Mouse (Mus musculus) regulatory T cell (primary cell): ENCODE results near the gene Palm2.
"Not testable (repeated sequence)": the region's sequence is repeated elsewhere in the genome, so short reads cannot be mapped to it uniquely, and the experiment has no call there.

Experiments used
- in situ Hi-C: fragments of 300-600 bp; cut with MboI, MseI; formaldehyde crosslinking; loops from one replicate; pipeline ENCODE4 v1.15.1; 2025; ENCODE audit warnings: high pct_unique_total_duplicates

Palm2 gene

GRCm38 (mm10) chr4:57433941-57434704, at the start of gene Palm2:
Palm2 (plus strand) TSS chr4:57434247.
- in situ Hi-C loops, result no loop called here

GRCm38 (mm10) chr4:57384355-57384754, 49.7 kb upstream of the Palm2 start:
- in situ Hi-C loops, result no loop called here

GRCm38 (mm10) chr4:57391103-57391502, 42.9 kb upstream of the Palm2 start:
- in situ Hi-C loops, result no loop called here

- in situ Hi-C loops, result no loop called here
Observed at GRCm38 (mm10) chr4:57396414-57396813, 37.6 kb upstream of the Palm2 start.

GRCm38 (mm10) chr4:57412385-57412784, 21.7 kb upstream of the Palm2 start:
- in situ Hi-C loops, result not testable (repeated sequence)

- in situ Hi-C loops, result no loop called here
Observed at GRCm38 (mm10) chr4:57413016-57413415, 21.0 kb upstream of the Palm2 start.

GRCm38 (mm10) chr4:57413670-57414069, 20.4 kb upstream of the Palm2 start:
- in situ Hi-C loops, result not testable (repeated sequence)

GRCm38 (mm10) chr4:57424011-57424410, 10.0 kb upstream of the Palm2 start:
- in situ Hi-C loops, result no loop called here

- in situ Hi-C loops, result no loop called here
Observed at GRCm38 (mm10) chr4:57428317-57428716, 5.7 kb upstream of the Palm2 start.

- in situ Hi-C loops, result no loop called here
Observed at GRCm38 (mm10) chr4:57434705-57435360, 786 bp downstream of the Palm2 start.

- in situ Hi-C loops, result no loop called here
Observed at GRCm38 (mm10) chr4:57436286-57436685, 2.2 kb downstream of the Palm2 start.

- in situ Hi-C loops, result no loop called here
Observed at GRCm38 (mm10) chr4:57446082-57446481, 12.0 kb downstream of the Palm2 start.

- in situ Hi-C loops, result no loop called here
Observed at GRCm38 (mm10) chr4:57446854-57447444, 12.9 kb downstream of the Palm2 start.

- in situ Hi-C loops, result no loop called here
Observed at GRCm38 (mm10) chr4:57451896-57452295, 17.8 kb downstream of the Palm2 start.

GRCm38 (mm10) chr4:57452661-57453060, 18.6 kb downstream of the Palm2 start:
- in situ Hi-C loops, result no loop called here

- in situ Hi-C loops, result no loop called here
Observed at GRCm38 (mm10) chr4:57462378-57462777, 28.3 kb downstream of the Palm2 start.

- in situ Hi-C loops, result no loop called here
Observed at GRCm38 (mm10) chr4:57482435-57482834, 48.4 kb downstream of the Palm2 start.

GRCm38 (mm10) chr4:57486392-57486791, 52.3 kb downstream of the Palm2 start:
- in situ Hi-C loops, result no loop called here

GRCm38 (mm10) chr4:57489887-57490286, 55.8 kb downstream of the Palm2 start:
- in situ Hi-C loops, result no loop called here

GRCm38 (mm10) chr4:57504792-57505191, 70.7 kb downstream of the Palm2 start:
- in situ Hi-C loops, result no loop called here

- in situ Hi-C loops, result no loop called here
Observed at GRCm38 (mm10) chr4:57510576-57510975, 76.5 kb downstream of the Palm2 start.

GRCm38 (mm10) chr4:57511734-57512133, 77.7 kb downstream of the Palm2 start:
- in situ Hi-C loops, result no loop called here
